Mouse (Mus musculus): Measurements from ENCODE around the gene Ripply3. TPM values are rescaled to one million over a fixed set of nuclear protein-coding genes. Genes with fewer than 3 reads are reported as not detected.

Ripply3 gene
- polyA plus RNA-seq (2012; rRNA removed), result 2.6 and 7.1 TPM in 2 replicates

GRCm38 (mm10) chr16:94327781-94328711, at the start of gene Ripply3:
Ripply3 (plus strand) TSS chr16:94328420.

DNA sequence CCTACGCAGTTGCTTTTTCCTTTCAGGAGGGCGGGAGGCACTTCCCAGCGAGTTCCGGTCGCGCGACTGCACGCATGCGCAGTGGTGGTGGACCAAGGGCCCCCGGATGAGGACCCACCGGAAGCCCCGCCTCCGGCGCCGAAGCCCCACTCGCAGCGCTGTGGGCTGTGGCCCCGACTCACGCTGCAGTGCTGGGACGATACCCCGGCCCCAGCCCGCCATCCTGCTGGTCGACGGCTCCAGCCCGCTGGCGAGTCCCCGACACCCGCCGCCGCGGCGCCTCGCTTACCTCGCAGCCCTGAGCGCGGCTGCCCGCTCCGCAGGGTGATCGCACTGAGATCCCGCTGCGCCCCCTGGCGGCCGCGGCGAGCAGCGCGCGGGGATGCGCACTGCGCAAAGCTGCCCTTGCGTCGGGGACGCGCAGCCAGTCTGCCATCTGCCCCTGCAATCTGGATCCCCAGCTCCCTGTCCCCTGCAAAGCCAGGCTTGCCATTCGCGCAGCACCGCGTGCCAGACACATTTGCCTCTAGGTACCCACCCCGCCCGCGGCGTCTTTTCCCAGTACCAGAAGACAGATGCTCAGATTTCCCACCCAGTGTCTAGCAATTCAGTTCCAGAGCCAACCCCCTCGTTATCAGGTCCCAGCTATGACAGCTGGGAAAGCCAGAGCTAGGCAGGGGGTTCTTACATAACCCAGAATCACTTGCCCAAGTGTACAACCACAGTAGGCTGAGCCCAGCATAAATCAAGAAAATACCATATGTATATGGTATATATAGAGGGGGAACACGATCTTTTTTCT, 14.8 kb upstream of the Ripply3 start, which contains the start of gene Hlcs:
Gene Hlcs, minus strand, starts transcription at position 343 of the 802 bp plus-strand sequence.

DNA sequence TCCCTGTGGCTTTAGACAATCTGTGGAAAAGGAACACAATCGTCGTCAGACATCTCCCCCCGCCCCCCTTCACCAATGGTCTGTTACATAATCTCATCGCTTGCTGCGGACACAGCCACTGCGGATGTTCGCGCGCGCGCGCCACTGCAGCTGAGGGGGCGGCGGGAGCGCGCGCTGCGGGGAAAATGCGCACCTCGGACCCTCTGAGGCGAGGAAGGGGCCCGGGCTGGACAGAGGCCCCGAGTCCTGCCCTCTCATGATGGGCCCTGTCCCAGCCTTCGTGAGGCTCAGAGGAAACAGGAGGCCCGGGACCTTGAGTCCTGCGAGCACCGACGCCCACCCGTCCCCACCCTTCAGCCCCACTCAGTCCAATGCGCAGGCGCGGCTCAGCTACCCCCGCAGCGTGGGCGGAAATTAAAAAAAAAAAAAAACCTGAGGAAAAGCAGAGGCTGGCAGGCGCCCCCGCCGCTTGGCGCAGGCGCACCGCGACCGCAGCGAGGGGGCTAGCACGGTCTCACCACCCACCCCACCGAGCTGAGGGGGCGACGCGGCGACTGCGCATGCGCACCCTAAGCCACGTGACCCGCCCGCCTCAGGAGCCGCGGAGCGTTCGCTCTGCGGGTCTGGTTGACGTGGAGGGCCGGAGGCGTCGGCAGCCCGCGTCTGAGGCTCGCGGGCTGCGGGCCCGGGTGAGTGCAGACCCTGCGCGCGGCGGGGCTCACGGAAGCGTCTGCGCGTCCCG, 42.1 kb downstream of the Ripply3 start, which contains the start of gene Ttc3:
Gene Ttc3, plus strand, starts transcription at position 446 of the 742 bp plus-strand sequence.

GRCm38 (mm10) chr16:94371301-94371931, 43.2 kb downstream of the Ripply3 start, which contains the start of gene Pigp:
Pigp (minus strand) TSS chr16:94371842.

Other genes starting within 250 kb of the Ripply3 start
- 2.4 and 2.7 TPM in 2 replicates for gene Sim2, start 243.5 kb upstream of the Ripply3 start, polyA plus RNA-seq (2012; rRNA removed)
- gene Hlcs, start 14.8 kb upstream of the Ripply3 start, polyA plus RNA-seq (2012; rRNA removed), result 4.3 and 5.2 TPM in 2 replicates
- gene Ttc3, start 42.2 kb downstream of the Ripply3 start, polyA plus RNA-seq (2012; rRNA removed), result 4.8 and 8.7 TPM in 2 replicates
- 6.4 and 17.1 TPM in 2 replicates for gene Pigp, start 43.4 kb downstream of the Ripply3 start, polyA plus RNA-seq (2012; rRNA removed)
- 10.6 and 10.9 TPM in 2 replicates for gene Vps26c, start 198.4 kb downstream of the Ripply3 start, polyA plus RNA-seq (2012; rRNA removed)
- 8.2 and 13.9 TPM in 2 replicates for gene Dyrk1a, start 241.6 kb downstream of the Ripply3 start, polyA plus RNA-seq (2012; rRNA removed)

All from stomach, adult 2 months (tissue).